Mouse (Mus musculus): ENCODE results near the gene Scnn1b. TPM values are rescaled to one million over a fixed set of nuclear protein-coding genes. Genes with fewer than 3 reads are reported as not detected.
A peak's percentile ranks its signal among the peaks of the same experiment; 100 is the strongest.

Gene Scnn1b
- not detected in 2 replicates for polyA plus RNA-seq (2016; fragmentation: Nextera tagmentation; extraction: Ambion mirVana)

DNA sequence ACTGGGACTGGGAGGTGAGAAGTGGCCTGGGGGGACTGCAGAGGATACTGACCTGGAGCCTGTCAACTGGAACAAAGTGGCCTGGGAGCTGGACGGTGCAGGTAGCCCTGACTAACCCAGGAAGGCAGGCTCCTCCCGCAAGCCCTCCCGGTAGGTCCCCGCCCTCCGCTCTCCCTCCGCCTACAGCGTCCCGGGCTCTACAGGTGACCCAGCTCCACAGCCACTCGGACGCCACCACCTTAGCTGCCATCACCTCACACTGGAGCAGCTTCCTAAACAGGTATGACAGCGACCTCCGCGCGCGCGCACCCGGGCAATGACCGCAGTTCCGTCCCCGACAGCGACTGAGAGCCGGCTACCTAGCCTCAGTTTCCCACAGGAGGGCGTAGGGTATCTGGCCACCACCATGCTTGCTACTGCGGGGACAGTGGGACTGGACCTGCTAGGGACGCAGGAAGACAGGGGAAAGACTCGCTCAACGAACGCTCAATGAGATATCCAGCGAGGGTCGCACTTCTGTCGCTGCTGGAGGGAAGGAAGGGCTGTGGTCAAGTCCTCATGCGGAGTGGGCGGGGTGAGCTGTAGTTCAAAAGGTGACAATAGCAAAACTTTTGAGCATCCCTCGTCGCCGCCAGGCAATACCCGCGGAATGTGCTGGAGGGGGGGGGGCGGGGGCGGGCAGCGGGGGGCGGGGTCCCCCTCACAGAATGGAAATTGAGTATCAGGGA is at the start of gene Scnn1b:
Gene Scnn1b, plus strand, starts transcription at position 181 of the 728 bp plus-strand sequence.
- H3K9ac ChIP-seq, result peak within 1 kb of the TSS; percentile 40; the same call in 1 of the 2 replicates
- peak within 1 kb of the TSS; percentile 38 for H3K4me3 ChIP-seq
- H3K27me3 ChIP-seq (replicated peaks), result peaks cover 53% of the 10 kb centered on the region
- H3K36me3 ChIP-seq, result no peaks in the 10 kb centered on the region
- no peak for ATAC-seq (ENCODE audit: insufficient number of reproducible peaks, low FRiP score)
- 3% methylated on average over 35 of the region's 42 CpGs for WGBS
- no peaks in the 10 kb centered on the region for H3K9me3 ChIP-seq (replicated peaks)
- H3K4me2 ChIP-seq, result peak within 1 kb of the TSS; percentile 74
- no peak within 1 kb of the TSS for H3K27ac ChIP-seq (ENCODE audit: poor library complexity, severe bottlenecking)
- peaks cover 7% of the 10 kb centered on the region for H3K4me1 ChIP-seq (replicated peaks)

DNA sequence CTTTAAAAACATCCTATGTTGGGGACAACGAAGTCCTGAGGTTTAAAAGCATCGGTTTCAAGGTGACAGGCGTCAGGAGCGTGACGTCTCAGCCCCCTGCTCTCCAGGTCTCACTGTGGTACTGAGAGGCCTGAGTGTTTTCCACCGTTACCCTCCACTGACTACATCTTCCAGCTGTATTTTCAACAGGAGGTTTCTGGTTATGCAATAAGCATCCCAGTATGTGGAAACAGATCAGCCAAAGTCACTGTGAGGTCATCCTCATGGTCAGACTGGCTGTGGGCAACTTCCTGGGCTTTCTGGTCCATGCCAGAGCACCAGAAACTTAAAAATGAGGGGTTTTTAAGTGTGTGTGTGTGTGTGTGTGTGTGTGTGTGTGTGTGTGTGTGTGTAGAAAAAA is 43.2 kb upstream of the Scnn1b start:
- Histone ChIP-seq H3K27ac (ENCODE audit: poor library complexity, severe bottlenecking) (no peak overlapping the region), H3K4me3 (no peak overlapping the region), H3K27me3 (replicated peaks) (no peaks in the 10 kb centered on the region), H3K36me3 (no peaks in the 10 kb centered on the region), H3K4me1 (replicated peaks) (no peaks in the 10 kb centered on the region), H3K9me3 (replicated peaks) (0 out of 2 replicates have a peak, but pooled peaks cover 3% of the 10 kb centered on the region), H3K4me2 (no peak overlapping the region), H3K9ac (no peak overlapping the region)
- ATAC-seq (ENCODE audit: insufficient number of reproducible peaks, low FRiP score), result no peak
- 81% methylated on average over 6 of the region's 6 CpGs for WGBS

DNA sequence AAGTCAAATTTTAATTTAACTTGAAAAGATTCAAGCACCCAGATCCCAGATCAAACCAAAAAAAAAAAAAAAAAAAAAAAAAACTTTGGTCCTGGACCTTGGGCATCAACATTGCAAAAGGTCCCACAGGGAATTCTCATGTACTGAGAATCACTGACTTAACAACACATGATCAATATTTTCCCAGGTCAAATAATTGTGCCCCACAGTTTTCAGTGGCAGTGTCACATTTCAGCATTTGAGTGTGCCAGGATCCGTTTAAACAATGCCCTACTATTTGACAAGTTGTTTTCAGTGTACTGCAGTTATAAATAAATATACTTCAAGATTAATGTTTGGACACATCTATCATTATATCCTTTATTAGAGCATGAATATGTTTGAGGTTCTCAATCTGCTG is 36.4 kb upstream of the Scnn1b start:
- Histone ChIP-seq H3K27ac (ENCODE audit: poor library complexity, severe bottlenecking) (no peak overlapping the region), H3K27me3 (replicated peaks) (no peaks in the 10 kb centered on the region), H3K9me3 (replicated peaks) (0 out of 2 replicates have a peak, but pooled peaks cover 3% of the 10 kb centered on the region), H3K4me2 (no peak overlapping the region), H3K4me3 (no peak overlapping the region), H3K9ac (no peak overlapping the region), H3K36me3 (no peaks in the 10 kb centered on the region), H3K4me1 (replicated peaks) (no peaks in the 10 kb centered on the region)
- 85% methylated on average over 1 of the region's 1 CpGs for WGBS
- no peak for ATAC-seq (ENCODE audit: insufficient number of reproducible peaks, low FRiP score)

DNA sequence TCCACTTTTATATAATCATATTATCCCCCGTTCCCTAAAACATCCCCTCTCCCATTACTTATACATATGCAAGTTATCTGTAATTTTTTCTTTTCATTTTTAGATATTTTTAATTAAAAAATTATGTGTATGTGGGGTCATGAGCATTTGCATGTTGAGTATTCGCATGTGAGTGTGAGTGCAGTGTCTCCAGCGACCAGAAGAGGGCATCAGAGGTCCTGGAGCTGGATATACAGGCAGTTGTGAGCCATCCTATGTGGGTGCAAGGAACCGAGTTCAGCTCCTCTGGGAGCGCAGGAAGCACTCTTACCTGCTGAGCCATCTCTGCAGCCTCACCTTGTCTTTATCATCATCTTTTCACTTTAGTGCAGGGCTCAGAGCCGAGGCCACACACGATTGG is 29.4 kb upstream of the Scnn1b start:
- Histone ChIP-seq H3K27ac (ENCODE audit: poor library complexity, severe bottlenecking) (no peak overlapping the region), H3K9ac (no peak overlapping the region), H3K27me3 (replicated peaks) (no peaks in the 10 kb centered on the region)

DNA sequence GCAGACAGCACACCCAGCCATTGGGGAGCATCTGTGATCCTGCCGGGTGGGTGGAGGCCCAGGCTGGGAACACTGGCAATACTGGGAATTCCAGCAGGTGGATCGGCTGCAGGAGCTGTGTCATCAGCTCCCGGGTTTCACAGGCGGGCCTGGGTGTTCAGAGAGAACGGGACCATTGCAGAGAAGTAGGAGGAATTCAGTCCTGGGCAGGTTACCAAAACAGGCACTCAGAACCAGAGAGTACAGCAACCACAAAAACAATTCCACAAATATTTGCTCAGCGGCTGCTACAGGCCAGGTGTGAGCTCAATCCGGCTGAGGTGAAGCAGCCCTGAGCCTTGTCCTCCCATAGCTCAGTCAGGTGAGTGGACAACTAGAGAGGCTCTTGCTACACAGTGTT is 28.0 kb upstream of the Scnn1b start:
- Histone ChIP-seq H3K4me3 (no peak overlapping the region), H3K4me2 (no peak overlapping the region), H3K27ac (ENCODE audit: poor library complexity, severe bottlenecking) (no peak overlapping the region), H3K9me3 (replicated peaks) (peaks cover 4% of the 10 kb centered on the region), H3K27me3 (replicated peaks) (no peaks in the 10 kb centered on the region), H3K36me3 (no peaks in the 10 kb centered on the region), H3K9ac (no peak overlapping the region), H3K4me1 (replicated peaks) (peaks cover 10% of the 10 kb centered on the region)
- 83% methylated on average over 7 of the region's 7 CpGs for WGBS
- no peak for ATAC-seq (ENCODE audit: insufficient number of reproducible peaks, low FRiP score)

More for the DNA sequence above, 29.4 kb upstream of the Scnn1b start:
- no peak overlapping the region for H3K4me3 ChIP-seq
- H3K4me1 ChIP-seq (replicated peaks), result peaks cover 3% of the 10 kb centered on the region
- H3K4me2 ChIP-seq, result no peak overlapping the region
- H3K36me3 ChIP-seq, result no peaks in the 10 kb centered on the region
- H3K9me3 ChIP-seq (replicated peaks), result peaks cover 4% of the 10 kb centered on the region
- 77% methylated on average over 7 of the region's 7 CpGs for WGBS
- ATAC-seq (ENCODE audit: insufficient number of reproducible peaks, low FRiP score), result no peak

DNA sequence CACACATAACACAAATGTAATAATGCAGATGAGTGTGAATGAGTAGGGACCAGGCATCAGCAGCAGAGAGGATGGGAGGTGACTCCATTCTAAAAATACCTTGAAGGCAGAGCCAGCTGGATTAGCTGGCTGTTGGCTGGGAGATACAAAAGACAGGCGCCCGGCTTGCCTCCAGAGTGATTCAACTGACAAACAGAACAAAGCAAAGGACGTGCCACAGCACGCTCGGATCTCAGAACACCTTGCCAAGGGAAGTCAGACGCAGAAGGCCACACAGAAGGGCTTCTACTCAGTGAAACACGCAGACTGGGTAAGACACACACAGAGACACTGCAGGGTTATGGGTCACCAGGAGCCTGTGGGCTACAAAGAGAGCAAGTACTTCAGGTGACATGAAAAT is 24.0 kb upstream of the Scnn1b start:
- Histone ChIP-seq H3K27ac (ENCODE audit: poor library complexity, severe bottlenecking) (peak overlapping the region; percentile 27; the same call in 1 of the 2 replicates), H3K4me2 (peak overlapping the region; percentile 31; the same call in 1 of the 2 replicates), H3K9ac (no peak overlapping the region), H3K4me3 (no peak overlapping the region), H3K4me1 (replicated peaks) (peaks cover 15% of the 10 kb centered on the region), H3K9me3 (replicated peaks) (no peaks in the 10 kb centered on the region), H3K36me3 (no peaks in the 10 kb centered on the region), H3K27me3 (replicated peaks) (no peaks in the 10 kb centered on the region)
- 39% methylated on average over 7 of the region's 7 CpGs for WGBS
- ATAC-seq (ENCODE audit: insufficient number of reproducible peaks, low FRiP score), result peak; percentile 37; the same call in 1 of the 2 replicates

DNA sequence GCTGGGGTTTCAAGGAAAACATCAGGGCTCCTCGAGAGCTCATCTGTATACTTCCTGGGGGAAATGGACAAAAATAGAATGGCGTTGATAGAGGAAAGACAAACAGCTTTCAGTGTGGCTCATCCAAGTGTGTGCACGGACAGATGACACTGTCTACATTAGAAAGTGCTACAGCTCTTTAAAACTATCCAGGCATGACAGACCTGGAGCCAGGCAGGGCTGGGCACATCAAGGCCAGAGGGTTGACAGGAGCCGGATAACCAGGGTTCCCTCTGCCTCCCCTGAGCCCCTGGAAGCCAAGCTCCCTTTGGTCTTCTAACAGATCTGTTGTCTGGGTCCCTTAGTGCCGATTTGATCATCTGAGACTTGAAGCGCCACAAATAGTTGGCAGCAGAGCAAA is 22.6 kb upstream of the Scnn1b start:
- Histone ChIP-seq H3K4me3 (no peak overlapping the region), H3K36me3 (no peaks in the 10 kb centered on the region), H3K9me3 (replicated peaks) (no peaks in the 10 kb centered on the region), H3K27ac (ENCODE audit: poor library complexity, severe bottlenecking) (no peak overlapping the region), H3K4me1 (replicated peaks) (peaks cover 15% of the 10 kb centered on the region), H3K27me3 (replicated peaks) (no peaks in the 10 kb centered on the region), H3K9ac (no peak overlapping the region), H3K4me2 (no peak overlapping the region)
- WGBS, result 36% methylated on average over 6 of the region's 6 CpGs
- no peak for ATAC-seq (ENCODE audit: insufficient number of reproducible peaks, low FRiP score)

DNA sequence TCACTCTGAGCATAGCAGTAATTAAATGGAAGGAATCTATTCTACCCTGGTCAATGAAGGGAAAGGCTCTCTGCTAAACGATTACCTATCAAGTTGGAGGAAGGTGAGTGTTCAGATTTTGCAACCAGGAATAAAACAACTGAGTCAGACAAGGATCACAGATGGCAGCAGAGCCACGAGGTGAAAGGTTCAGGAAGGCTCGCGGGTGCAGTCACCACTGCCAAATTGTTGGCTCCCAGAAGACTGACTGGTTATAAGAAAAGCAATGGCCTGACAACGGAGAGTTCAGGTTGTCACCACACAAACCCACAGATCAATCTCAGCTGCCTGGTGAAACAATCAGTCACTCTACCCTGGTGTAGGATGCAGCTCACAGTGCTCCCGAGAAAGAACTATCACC is 18.9 kb upstream of the Scnn1b start:
- no peaks in the 10 kb centered on the region for H3K9me3 ChIP-seq (replicated peaks)
- no peaks in the 10 kb centered on the region for H3K36me3 ChIP-seq
- H3K4me3 ChIP-seq, result no peak overlapping the region
- ATAC-seq (ENCODE audit: insufficient number of reproducible peaks, low FRiP score), result no peak
- H3K27ac ChIP-seq (ENCODE audit: poor library complexity, severe bottlenecking), result no peak overlapping the region
- no peak overlapping the region for H3K9ac ChIP-seq
- no peak overlapping the region for H3K4me2 ChIP-seq
- H3K4me1 ChIP-seq (replicated peaks), result peaks cover 9% of the 10 kb centered on the region; the same call in 1 of the 2 replicates
- H3K27me3 ChIP-seq (replicated peaks), result no peaks in the 10 kb centered on the region
- 67% methylated on average over 6 of the region's 6 CpGs for WGBS

DNA sequence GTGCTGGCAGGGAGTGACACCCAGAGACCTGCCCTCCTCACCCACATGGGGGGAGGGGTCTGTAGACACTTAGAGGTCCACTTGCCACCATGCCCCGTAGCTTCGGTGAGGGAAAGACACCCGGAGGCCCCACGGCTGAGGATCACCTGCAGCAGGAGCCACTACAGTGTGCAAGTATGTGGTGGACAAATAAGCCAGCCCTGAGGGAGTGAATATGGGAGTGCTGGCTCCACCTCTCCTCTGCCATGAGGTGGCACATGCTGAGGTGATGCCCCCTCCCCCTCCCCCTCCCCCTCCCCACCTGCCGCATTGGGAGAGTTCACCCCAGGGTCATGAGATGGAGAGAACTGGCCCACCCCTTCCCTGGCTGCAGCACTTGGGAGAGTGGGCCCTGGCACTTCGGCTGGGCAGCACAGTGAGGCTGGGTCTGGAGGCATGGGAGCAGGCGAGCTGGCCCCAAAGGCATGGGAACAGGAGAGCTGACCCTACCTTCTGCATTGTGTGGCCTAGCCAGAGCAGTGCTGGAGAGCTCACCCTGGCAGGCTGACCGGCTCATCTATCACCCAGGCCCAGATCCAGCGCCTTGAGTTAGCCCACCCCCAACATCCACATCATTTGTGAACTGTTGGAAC is 16.2 kb upstream of the Scnn1b start:
- H3K4me1 ChIP-seq (replicated peaks), result no peaks in the 10 kb centered on the region
- H3K9me3 ChIP-seq (replicated peaks), result no peaks in the 10 kb centered on the region
- H3K27ac ChIP-seq (ENCODE audit: poor library complexity, severe bottlenecking), result no peak overlapping the region
- ATAC-seq (ENCODE audit: insufficient number of reproducible peaks, low FRiP score), result peak; percentile 42; the same call in 1 of the 2 replicates
- H3K4me2 ChIP-seq, result no peak overlapping the region
- WGBS, result 67% methylated on average over 9 of the region's 9 CpGs
- H3K4me3 ChIP-seq, result no peak overlapping the region
- H3K36me3 ChIP-seq, result no peaks in the 10 kb centered on the region
- H3K9ac ChIP-seq, result no peak overlapping the region
- H3K27me3 ChIP-seq (replicated peaks), result no peaks in the 10 kb centered on the region

DNA sequence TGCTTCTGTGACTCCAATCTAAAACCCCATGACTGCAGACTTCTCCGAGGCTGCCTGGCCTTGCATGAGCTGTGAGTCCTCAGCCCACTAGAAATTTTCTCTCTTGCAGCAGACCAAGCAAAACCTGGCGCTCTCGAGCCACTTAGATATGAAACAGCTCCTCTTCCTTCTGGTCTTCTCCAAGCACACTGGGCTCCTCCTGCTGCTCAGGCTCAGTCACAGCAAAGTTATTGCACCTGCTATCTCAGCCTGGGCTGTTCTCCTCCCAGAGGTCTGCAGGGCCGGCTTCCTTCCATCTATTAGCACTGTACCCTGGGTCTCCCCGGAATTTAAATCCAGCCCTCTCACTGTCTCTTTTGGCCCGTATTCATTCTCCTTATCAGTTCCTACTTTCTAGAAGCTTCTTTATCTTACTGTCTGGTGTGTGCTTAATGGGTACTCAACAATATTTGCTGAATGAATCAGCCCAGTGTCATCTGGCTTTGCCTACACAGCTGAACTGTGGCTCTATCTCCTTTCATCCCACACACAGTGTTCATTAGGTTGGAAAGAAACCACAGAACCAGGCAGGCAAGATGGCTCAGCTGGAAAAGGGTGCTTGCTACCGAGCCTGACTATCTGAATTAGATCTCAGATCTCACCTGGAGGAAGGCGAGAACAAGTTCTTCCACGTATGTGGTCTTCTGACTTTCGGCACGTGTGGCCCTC is 7.5 kb upstream of the Scnn1b start:
- Histone ChIP-seq H3K4me1 (replicated peaks) (no peaks in the 10 kb centered on the region), H3K27me3 (replicated peaks) (0 out of 2 replicates have a peak, but pooled peaks cover 3% of the 10 kb centered on the region), H3K4me2 (no peak overlapping the region), H3K9ac (no peak overlapping the region), H3K9me3 (replicated peaks) (no peaks in the 10 kb centered on the region), H3K27ac (ENCODE audit: poor library complexity, severe bottlenecking) (no peak overlapping the region), H3K36me3 (no peaks in the 10 kb centered on the region), H3K4me3 (no peak overlapping the region)
- 61% methylated on average over 11 of the region's 11 CpGs for WGBS
- no peak for ATAC-seq (ENCODE audit: insufficient number of reproducible peaks, low FRiP score)

DNA sequence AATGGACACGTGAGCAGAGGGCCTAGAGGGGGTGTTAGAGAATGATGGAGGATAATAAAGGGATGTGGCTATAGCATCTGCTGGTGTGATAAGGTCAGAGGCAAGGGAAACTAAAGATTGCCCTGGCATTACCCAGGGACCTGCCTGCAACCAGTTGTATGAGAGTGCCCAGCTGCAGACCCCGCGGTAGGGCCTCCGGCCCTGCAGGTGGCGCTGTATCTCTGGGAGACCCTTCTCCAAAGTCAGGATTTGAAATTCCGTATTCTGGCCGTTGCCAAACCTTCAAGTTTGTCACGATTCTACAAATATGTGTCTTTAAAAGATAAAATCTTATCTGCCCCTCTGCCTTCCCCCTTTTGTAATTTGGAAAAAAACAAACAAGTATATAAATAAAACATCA is 5.9 kb upstream of the Scnn1b start:
- Histone ChIP-seq H3K9ac (no peak overlapping the region), H3K27ac (ENCODE audit: poor library complexity, severe bottlenecking) (no peak overlapping the region), H3K27me3 (replicated peaks) (peaks cover 14% of the 10 kb centered on the region), H3K4me3 (no peak overlapping the region), H3K9me3 (replicated peaks) (no peaks in the 10 kb centered on the region), H3K4me1 (replicated peaks) (no peaks in the 10 kb centered on the region), H3K36me3 (no peaks in the 10 kb centered on the region), H3K4me2 (no peak overlapping the region)
- WGBS, result 75% methylated on average over 8 of the region's 8 CpGs
- no peak for ATAC-seq (ENCODE audit: insufficient number of reproducible peaks, low FRiP score)

Data from heart, embryonic 12.5 days (tissue).